Mouse (Mus musculus): ENCODE results near the gene Mrps23. TPM values are rescaled to one million over a fixed set of nuclear protein-coding genes. Genes with fewer than 3 reads are reported as not detected.

Mrps23 gene
- polyA plus RNA-seq (2017; shearing (Covaris generic)), result 100 to 1,000 TPM in 1 of 2 experiments, 10 to 100 TPM in 1; 91.9 to 101 TPM

DNA sequence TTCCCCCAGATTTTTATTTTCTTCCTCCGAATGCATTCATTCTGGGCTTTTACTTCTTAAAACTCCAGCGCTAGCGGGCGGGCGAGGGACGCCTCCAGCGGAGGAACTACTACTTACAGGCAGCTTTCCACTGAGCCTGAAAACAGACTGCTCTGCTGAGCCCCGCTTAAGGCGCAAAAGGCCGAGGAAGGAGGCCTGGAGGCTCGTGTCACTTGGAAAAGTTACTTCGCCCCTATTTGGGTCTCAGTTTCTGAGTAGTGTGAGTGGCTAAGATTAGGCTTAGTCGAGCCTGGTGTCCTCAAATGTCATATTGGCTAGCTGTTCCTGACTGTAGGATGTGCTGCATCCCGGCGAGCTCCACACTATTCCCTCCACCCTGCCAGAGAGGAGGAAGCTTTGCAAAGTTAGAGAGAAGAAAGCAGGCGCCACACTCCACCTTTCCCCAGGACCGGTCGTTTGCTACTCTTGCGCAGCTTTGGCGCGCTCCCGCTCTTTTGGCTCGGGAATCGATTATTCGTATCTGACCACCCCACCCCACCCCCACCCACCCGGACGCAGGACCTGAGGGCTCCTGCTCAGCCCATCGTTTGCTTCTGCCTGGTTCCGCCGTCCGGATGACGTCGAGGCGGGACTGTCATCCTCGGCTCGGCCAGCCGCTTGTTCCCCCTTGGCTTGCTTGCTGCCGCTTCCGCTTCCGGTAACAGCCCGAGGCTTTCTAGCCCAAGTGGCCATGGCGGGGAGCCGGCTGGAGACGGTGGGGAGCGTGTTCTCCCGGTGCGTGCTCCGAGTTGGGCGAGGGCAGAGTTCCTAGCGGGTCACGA lies at the start of gene Mrps23:
Gene Mrps23, plus strand, starts transcription at position 677 of the 821 bp plus-strand sequence.

Other genes with a start within 250 kb of the Mrps23 start
- 10 to 100 TPM; 15.7 to 18.4 TPM for gene Dynll2, start 216.9 kb upstream of the Mrps23 start, polyA plus RNA-seq (2017; shearing (Covaris generic))
- gene Srsf1, start 157.0 kb upstream of the Mrps23 start, polyA plus RNA-seq (2017; shearing (Covaris generic)), result 100 to 1,000 TPM; 245 to 271 TPM
- gene Vezf1, start 136.1 kb upstream of the Mrps23 start, polyA plus RNA-seq (2017; shearing (Covaris generic)), result 10 to 100 TPM; 37.1 to 40.2 TPM
- 1 to 10 TPM; 5.4 to 6.7 TPM for gene Cuedc1, start 106.3 kb upstream of the Mrps23 start, polyA plus RNA-seq (2017; shearing (Covaris generic))
- gene Ccdc182, start 89.7 kb downstream of the Mrps23 start, polyA plus RNA-seq (2017; shearing (Covaris generic)), result not detected